Mouse (Mus musculus) frontal cortex, postnatal 36 days (tissue): Measurements from ENCODE around the gene Mpp4.
A peak's percentile ranks its signal among the peaks of the same experiment; 100 is the strongest.

Source experiments
- DNase-seq, 2 experiments: peaks; one replicate each; pipeline ENCODE4 v3.0.0; 2022; ENCODE audit warnings: low spot score in 2 of 2

The Mpp4 gene

DNA sequence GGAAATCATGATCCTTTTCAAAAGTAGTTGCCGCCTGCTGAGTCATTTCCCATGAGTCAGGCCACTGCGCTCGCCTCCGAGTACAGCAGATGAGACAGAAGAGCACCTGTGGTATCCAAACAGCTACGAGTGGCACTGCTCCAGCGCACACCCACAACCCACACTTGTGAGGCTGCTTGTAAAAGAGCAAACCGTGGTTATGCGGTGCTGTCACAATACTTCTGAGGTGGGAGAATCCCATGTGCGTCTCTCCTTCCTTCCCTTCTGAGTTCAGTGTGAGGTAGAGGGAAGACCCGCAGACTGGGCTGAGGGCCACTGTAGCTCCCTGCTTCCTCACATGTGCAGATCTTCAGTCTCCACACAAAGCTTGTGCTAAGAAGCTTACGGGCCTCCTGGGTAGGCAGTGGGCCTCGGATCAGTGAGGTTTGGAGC is at the start of gene Mpp4:
Gene Mpp4 (minus strand): TSS at position 360 of the 432 bp plus-strand sequence.
- peak; percentile 76 to 77 for DNase-seq

- no peak for DNase-seq
These were observed 49.8 kb upstream of the Mpp4 start for GRCm38 (mm10) chr1:59212951-59213350.

DNA sequence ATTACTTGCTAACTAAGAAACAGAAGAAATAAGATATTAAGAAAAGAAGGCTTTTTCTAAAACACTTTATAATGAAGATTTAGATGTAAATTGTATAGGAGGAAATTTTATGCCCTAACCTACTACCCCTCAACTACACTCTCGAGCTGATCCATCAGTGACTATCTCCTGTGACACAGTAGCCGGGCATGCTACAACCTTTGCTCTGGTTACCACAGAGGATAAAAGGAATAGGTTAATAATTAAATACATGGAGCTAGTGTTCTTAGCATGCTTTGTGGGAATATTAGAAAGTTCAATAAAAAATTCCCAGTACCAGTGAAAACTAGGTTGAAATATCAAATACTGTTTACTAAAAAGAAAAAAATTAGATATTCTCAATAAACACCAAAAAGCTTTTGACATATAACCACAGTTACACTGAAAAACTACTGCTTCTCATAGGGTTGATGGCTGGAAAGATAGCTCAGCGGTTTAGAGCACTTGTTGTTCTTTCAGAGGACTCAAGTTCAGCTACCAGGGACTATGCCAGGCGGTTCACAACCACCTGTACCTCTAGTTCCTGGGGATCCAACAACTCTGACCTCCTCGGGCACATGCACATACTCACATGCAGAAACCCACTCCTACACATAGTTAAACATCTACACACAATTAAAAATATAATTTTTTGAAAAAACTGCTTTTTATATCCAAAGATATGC is 49.0 kb upstream of the Mpp4 start:
- DNase-seq = no peak

- no peak for DNase-seq
These were observed 48.5 kb upstream of the Mpp4 start for GRCm38 (mm10) chr1:59211651-59212050.

DNA sequence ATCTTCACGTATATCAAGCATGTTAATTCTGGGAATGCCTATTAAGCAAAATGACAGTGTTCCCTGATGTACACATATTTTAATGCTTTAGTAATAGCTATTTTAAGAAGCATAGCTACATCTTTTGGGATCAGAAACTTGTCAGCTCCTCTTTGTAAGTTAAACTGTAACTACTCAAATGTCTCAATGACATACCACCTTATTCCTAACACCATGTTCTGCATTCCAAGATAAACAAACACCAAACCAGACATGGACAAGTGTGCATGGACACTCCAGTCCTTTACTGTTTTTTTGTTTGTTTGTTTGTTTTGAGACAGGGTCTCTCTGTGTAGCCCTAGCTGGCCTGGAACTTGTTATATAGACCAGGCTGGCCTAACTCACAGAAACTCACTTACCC is 45.1 kb upstream of the Mpp4 start:
- DNase-seq = no peak

- no peak for DNase-seq
These were observed 41.3 kb upstream of the Mpp4 start for GRCm38 (mm10) chr1:59204489-59204888.

DNA sequence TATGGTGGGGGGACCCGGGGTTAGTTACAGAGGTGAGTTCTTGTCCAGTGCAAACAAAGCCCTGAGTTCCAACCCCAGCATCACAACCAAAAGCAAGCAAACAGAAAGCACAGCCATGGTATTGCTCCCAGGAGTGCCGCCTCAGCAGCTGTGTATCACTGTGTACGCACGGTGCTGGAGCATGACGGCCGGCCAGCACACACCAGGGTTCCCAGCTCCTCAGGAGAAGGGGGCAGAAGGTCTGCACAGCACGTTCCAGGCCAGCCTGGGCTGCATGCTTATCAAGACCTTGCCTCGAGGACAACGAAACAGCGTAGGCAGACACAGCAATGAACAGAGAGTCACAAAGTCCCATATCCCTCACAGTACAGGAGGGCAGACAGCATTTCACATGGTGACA is 39.2 kb upstream of the Mpp4 start:
- no peak for DNase-seq

GRCm38 (mm10) chr1:59201561-59201960 is 38.4 kb upstream of the Mpp4 start:
- DNase-seq = no peak

DNA sequence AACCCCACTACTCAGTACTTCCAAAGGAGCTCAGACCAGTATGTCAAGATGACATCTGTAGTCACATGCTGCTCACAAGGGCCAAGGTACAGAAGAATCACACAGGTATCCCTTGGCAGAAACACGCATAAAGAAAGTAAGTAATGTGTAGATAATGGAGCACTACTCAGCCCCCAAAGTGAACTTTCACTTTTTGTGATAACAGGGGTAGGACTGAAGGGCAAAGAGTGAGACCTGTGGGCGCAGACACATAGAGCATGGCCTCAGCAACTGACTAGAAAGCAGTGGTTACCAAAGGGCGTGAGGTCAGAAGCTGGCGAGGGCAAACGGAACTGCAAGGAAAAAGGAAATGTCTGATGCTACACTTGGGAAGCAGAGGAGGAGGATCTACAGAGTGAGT is 37.8 kb upstream of the Mpp4 start:
- DNase-seq = no peak

- DNase-seq = no peak
These were observed 31.8 kb upstream of the Mpp4 start for GRCm38 (mm10) chr1:59194979-59195378.

DNA sequence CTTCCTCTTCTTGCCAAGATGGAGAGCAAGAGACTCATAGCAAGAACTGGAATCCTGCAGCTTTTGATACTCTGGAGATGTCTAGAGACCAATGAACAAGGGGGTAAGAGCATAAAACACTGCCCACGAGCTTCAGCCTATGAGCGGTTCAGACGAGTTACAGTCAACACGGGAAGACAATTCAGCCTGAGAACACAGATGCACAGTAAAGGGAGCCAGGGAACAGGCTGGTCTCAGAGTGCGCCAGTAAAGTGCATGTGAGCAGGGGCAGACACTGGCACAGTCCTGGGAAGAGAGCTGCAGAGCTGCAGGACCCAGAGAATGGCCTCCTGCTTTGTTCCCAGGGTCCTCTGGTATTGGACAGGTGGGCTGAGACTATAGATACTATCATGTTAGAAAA is 24.6 kb upstream of the Mpp4 start:
- no peak for DNase-seq

GRCm38 (mm10) chr1:59186317-59186716 is 23.1 kb upstream of the Mpp4 start:
- no peak for DNase-seq

DNA sequence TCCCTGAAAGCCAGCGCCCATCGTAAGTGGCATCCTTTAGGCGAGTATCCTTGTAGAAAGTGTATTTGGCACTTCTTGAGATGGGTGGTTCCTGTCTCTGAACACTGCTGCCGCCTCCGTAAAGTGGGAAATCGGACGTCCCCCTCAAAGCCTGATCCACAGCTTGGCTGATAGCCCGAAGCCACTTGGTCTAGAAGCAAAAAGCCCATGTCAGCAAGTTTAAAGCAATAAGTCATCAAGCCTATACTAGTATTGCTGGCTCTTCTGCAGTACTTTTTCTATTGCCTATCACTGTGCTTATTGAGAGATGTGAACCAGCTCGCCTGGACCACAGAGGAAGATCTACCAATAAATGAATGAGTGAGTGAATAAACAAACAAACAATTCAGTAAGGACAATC is 22.2 kb upstream of the Mpp4 start:
- DNase-seq = no peak

GRCm38 (mm10) chr1:59183045-59183444 is 19.9 kb upstream of the Mpp4 start:
- DNase-seq = no peak

DNA sequence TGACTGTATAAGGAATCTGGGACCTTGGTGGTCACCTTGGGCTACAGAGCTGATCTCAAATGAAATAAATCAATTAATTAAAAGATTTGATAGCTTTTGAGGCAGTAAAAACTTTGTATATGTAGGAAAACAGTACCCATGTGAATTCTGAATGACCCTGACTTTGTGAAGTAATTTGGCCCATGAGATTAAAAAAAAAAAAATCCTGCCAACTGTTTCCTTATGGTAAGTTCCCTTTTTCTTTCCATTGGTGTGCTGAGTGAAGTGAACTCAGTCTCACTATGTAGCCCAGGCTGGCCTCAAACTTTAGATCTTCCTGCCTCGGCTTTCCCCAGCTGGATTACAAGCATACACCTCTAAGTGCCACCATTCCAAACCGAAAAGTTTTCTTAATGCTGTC is 19.2 kb upstream of the Mpp4 start:
- no peak for DNase-seq

GRCm38 (mm10) chr1:59180003-59180402 is 16.8 kb upstream of the Mpp4 start:
- DNase-seq = no peak

GRCm38 (mm10) chr1:59178401-59178800 is 15.2 kb upstream of the Mpp4 start:
- DNase-seq = no peak

- no peak for DNase-seq
These were observed 11.6 kb upstream of the Mpp4 start for GRCm38 (mm10) chr1:59174514-59175373.

- no peak for DNase-seq
These were observed 9.8 kb upstream of the Mpp4 start for GRCm38 (mm10) chr1:59173023-59173422.

DNA sequence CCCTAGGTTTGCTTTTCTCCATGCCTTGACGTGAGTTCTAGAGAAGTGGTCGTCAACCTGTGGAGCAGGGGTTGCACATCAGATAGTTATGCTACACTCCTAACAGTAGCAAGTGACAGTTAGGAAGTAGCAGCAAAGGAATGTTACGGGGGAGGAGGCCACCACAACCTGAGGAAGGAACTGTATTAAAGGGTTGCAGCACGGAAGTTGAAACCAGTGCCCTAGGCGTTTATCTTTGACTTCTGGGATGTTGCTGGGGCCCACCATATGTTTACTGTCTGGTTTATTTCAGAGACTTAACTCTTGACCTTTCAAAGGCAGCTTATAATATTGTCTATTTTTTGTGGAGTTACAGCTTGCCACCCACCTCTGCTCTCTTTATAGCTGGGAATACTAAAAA is 8.7 kb upstream of the Mpp4 start:
- DNase-seq = no peak

DNA sequence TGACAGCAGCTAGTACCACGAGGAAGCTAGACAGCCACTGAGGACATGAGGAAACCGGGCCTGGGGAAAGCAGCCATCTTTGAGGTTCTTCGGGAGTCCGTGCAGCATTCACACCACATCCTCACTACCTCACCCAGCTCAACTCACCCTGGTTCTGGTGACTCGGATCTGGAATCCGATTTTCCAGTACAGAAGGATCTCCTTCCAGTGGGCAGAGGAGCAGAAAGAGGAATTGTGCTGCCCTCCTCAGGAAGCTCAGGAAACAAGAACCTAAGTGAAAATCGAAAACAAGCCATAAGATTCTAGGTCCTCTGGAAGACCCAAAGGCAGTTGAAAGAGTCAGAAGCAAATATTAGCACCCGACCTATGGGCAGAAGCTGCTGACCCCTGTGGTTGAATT is 7.1 kb upstream of the Mpp4 start:
- DNase-seq = no peak

DNA sequence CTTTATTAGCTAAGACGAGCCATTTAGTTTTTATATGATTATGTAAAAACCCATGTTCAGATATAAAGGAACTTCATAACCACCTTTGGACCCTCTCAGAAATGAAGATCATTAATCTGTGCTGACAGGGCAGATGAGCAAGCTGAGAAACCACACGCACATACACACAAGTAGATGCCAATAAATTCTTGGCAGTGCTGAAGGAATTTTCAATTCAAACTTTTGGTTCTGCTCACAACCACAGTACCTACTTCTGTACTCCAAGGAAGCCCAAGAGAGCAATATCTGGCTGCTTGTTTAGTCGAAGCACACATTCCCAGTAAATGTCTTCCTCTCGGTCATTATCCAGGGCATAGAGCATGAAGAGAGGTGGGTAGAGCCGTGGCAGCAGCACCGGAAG is 6.4 kb upstream of the Mpp4 start:
- no peak for DNase-seq

- DNase-seq = no peak
These were observed 5.4 kb upstream of the Mpp4 start for GRCm38 (mm10) chr1:59168556-59168955.
